Mouse (Mus musculus) heart, embryonic 15.5 days (tissue): ENCODE measurements around the gene Tyw1. TPM values are rescaled to one million over a fixed set of nuclear protein-coding genes. Genes with fewer than 3 reads are reported as not detected.
"Not testable (repeated sequence)": the region's sequence is repeated elsewhere in the genome, so short reads cannot be mapped to it uniquely, and the experiment has no call there.

Experiments
- ATAC-seq: fragments of 200-750 bp; cut with Nextera tagmentation; replicated peaks from 2 replicates; pipeline ENCODE4 v1.8.0; 2017; ENCODE audit warnings: low read depth, moderate TSS enrichment; ENCODE audit not compliant: insufficient number of reproducible peaks, insufficient read depth, low FRiP score
- H3K27ac ChIP-seq: fragments of 300-500 bp; sonication (generic); 2 replicates; pipeline ENCODE4 v1.5.1; 2015; ENCODE audit warnings: mild to moderate bottlenecking, inconsistent platforms
- H3K27me3 ChIP-seq: fragments of 300-500 bp; sonication (generic); 2 replicates; pipeline ENCODE4 v1.6.1; 2015; ENCODE audit warnings: inconsistent platforms
- H3K36me3 ChIP-seq: fragments of 300-500 bp; sonication (generic); 2 replicates; pipeline ENCODE4 v1.6.1; 2015; ENCODE audit warnings: mild to moderate bottlenecking, inconsistent platforms
- H3K4me1 ChIP-seq: fragments of 300-500 bp; sonication (generic); replicated peaks from 2 replicates; pipeline ENCODE4 v1.6.1; 2015; ENCODE audit warnings: inconsistent platforms
- H3K4me2 ChIP-seq: fragments of 300-500 bp; sonication (generic); 2 replicates; pipeline ENCODE4 v1.6.1; 2015; ENCODE audit warnings: inconsistent platforms, mild to moderate bottlenecking, moderate library complexity
- H3K4me3 ChIP-seq: fragments of 300-500 bp; sonication (generic); 2 replicates; pipeline ENCODE4 v1.5.1; 2015; ENCODE audit warnings: mild to moderate bottlenecking, inconsistent platforms
- H3K9ac ChIP-seq: fragments of 300-500 bp; sonication (generic); 2 replicates; pipeline ENCODE4 v1.6.1; 2015; ENCODE audit warnings: mild to moderate bottlenecking, inconsistent platforms
- H3K9me3 ChIP-seq: fragments of 300-500 bp; sonication (generic); replicated peaks from 2 replicates; pipeline ENCODE4 v1.6.1; 2016; ENCODE audit warnings: inconsistent platforms
- WGBS: fragments of 180-500 bp; shearing (Covaris S2); methylation state at CpG from one replicate; pipeline ENCODE4 v1.1.7; 2015; ENCODE audit warnings: mixed read lengths; 5-methylcytosine and 5-hydroxymethylcytosine counted together
- polyA plus RNA-seq: library from polyadenylated mRNA; unstranded; fragments of >200 nt; fragmentation: Nextera tagmentation; extraction: Ambion mirVana; gene quantifications from 2 replicates; pipeline ENCODE4 v1.2.1, GENCODE M21; 2015

The Tyw1 gene
- polyA plus RNA-seq, 1 experiment from 2014 or later, result 13.7 TPM

DNA sequence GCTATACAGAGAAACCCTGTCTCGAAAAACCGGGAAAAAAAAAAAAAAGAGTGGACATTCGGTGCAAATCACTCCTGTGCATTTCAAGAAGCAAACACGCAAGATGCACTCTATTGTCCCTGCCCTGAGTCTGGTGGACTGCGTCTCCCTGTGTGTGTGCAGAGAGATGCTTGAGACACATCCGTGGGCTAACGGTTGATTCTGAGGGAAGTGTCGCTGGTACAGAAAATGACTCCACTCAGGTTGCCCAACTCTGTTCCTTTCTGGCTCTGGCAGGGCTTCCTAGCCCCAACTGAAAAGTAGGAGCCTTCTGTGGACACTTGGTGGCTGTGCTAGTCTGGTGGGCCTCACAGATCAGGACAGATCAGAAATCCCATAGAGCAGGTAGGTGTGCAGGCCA is 19.1 kb upstream of the Tyw1 start:
- 92% methylated on average over 8 of the region's 8 CpGs for WGBS
- no peak overlapping the region for H3K4me3 ChIP-seq
- no peak for ATAC-seq
- no peak overlapping the region for H3K4me2 ChIP-seq
- no peaks in the 10 kb centered on the region for H3K27me3 ChIP-seq
- peaks cover 89% of the 10 kb centered on the region for H3K36me3 ChIP-seq
- H3K4me1 ChIP-seq, result no peaks in the 10 kb centered on the region
- no peak overlapping the region for H3K9ac ChIP-seq
- H3K9me3 ChIP-seq, result no peaks in the 10 kb centered on the region
- H3K27ac ChIP-seq, result no peak overlapping the region

DNA sequence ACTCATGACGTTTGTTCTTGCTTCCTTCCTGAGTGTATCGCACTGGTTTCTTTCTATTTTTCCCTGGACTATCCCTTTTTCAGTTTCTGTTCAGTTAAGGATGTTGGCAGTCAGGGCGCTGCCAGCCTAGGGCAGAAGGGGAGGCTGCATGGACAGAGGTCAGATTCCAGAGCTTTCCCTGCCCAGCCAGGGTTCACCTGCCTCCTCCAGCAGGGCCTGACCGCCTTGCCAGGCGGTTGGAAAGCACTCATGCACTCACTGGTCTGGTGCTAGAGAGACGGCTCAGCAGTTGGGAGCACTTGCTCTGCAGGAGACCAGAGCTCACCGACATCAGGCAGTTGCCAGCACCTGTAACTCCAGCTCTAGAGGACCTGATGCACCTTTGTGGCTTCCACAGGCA is 16.2 kb upstream of the Tyw1 start:
- H3K4me3 ChIP-seq, result no peak overlapping the region
- no peak overlapping the region for H3K4me2 ChIP-seq
- WGBS, result 90% methylated on average over 7 of the region's 7 CpGs
- no peaks in the 10 kb centered on the region for H3K27me3 ChIP-seq
- H3K4me1 ChIP-seq, result no peaks in the 10 kb centered on the region
- ATAC-seq, result no peak
- H3K9ac ChIP-seq, result no peak overlapping the region
- H3K9me3 ChIP-seq, result no peaks in the 10 kb centered on the region
- H3K27ac ChIP-seq, result no peak overlapping the region
- peaks cover 85% of the 10 kb centered on the region for H3K36me3 ChIP-seq

DNA sequence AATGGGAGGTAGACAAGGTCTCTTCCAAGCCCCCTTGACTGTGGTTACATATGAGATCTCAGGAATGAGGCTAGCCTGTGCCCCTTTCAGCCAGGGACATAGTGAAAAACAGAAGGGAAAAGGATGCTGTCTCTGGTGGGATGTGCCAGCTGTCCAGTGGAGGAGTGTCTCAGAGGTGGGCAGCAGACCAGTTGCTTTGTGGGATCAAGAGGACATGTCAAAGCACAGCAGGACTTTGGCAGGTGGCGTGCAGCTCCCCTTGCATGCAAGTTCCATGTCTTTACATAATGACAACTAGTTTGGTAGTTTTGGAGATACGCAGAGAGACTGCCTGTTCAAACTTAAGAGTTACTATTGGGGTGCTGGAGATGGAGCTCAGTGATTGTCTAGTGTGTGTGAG is 15.6 kb upstream of the Tyw1 start:
- no peak for ATAC-seq
- H3K27me3 ChIP-seq, result no peaks in the 10 kb centered on the region
- H3K36me3 ChIP-seq, result peaks cover 85% of the 10 kb centered on the region
- no peaks in the 10 kb centered on the region for H3K4me1 ChIP-seq
- no peak overlapping the region for H3K4me2 ChIP-seq
- 100% methylated on average over 2 of the region's 2 CpGs for WGBS
- H3K4me3 ChIP-seq, result no peak overlapping the region
- H3K9me3 ChIP-seq, result no peaks in the 10 kb centered on the region
- H3K27ac ChIP-seq, result no peak overlapping the region
- no peak overlapping the region for H3K9ac ChIP-seq

DNA sequence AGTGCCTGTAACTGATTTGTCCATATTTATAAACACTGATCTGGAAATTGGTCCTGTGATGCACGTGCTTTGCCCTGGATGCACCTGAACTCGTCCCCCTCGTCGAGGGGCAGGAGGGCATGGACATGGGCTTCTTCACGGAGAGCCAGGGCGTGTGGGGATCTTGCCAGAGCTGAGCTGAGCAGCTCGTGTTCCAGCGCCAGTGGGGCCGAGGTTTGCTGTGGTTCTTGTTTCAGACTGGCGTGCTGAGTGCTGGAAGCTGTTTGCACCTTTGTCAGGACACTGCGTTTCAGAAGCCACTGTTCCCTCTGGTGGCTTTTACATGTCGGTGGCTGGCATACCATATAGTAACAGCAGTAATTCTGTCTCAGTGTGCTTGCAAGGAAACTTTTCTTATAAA is 14.0 kb upstream of the Tyw1 start:
- WGBS, result 83% methylated on average over 12 of the region's 12 CpGs
- no peaks in the 10 kb centered on the region for H3K27me3 ChIP-seq
- no peak overlapping the region for H3K4me2 ChIP-seq
- H3K4me3 ChIP-seq, result no peak overlapping the region
- peaks cover 87% of the 10 kb centered on the region for H3K36me3 ChIP-seq
- H3K9me3 ChIP-seq, result no peaks in the 10 kb centered on the region
- no peak overlapping the region for H3K27ac ChIP-seq
- H3K4me1 ChIP-seq, result no peaks in the 10 kb centered on the region
- H3K9ac ChIP-seq, result no peak overlapping the region
- no peak for ATAC-seq

DNA sequence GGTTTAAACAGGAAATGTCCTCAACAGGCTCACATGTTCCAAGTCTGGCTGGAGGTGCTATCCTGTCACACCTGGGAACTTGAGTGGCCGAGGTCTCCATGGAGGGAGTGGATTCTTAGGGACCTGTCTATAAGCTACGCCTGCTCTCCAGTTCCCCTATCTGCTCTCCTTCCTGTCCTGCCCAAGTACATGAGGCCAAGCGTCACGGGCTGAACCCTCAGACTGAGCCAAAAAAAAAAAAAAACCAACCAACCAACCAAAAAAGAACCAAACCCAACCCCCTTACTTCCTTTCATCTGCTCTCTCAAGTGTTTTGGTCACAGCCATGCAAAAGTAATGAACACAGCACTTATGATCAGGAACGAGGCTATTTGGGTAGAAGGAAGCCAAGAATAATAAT is 7.6 kb upstream of the Tyw1 start:
- 63% methylated on average over 5 of the region's 5 CpGs for WGBS

DNA sequence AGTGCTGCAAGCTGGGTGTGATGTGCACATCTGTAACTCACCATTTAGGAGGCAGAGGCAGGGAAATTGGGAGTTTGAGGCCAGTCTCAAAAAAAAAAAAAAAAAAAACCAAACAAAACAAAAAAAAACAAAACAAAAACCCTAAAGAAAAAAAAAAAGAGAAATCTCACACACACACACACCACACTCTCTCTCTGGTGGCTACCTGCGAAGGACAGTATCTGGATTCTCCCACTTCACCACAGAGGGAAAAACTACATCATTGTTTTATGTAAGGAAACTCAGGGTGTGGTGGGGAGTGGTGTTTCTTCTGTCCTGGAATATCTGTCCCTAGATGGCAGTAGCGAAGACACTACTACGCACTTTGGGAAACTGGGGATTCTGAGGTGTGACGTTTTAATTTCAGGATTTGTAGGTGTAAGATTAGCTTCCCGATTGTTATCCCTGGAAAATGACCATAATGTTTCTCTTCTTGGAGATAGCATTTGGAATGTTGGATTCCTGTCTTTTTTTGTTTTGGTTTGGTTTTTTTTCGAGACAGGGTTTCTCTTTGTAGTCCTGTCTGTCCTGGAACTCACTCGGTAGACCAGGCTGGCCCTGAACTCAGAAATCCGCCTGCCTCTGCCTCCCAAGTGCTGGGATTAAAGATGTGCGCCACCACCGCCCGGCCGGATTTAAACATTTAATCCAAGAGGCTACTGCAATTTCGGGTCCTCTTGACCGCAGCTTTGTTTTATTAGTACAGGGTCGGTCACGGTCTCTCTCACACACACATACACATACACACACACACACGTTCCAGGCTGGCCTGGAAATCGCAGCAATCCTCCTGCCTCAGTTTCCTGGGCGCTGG is 1.0 kb upstream of the Tyw1 start:
- peak overlapping the region; percentile 94 for H3K27ac ChIP-seq
- peak overlapping the region; percentile 87 for H3K4me3 ChIP-seq
- H3K9ac ChIP-seq, result peak overlapping the region; percentile 80
- H3K9me3 ChIP-seq, result no peaks in the 10 kb centered on the region
- H3K27me3 ChIP-seq, result no peaks in the 10 kb centered on the region
- no peak for ATAC-seq
- peaks cover 10% of the 10 kb centered on the region for H3K4me1 ChIP-seq
- WGBS, result 8% methylated on average over 19 of the region's 19 CpGs
- peaks cover 42% of the 10 kb centered on the region for H3K36me3 ChIP-seq
- peak overlapping the region; percentile 71 for H3K4me2 ChIP-seq

More for the DNA sequence above, 7.6 kb upstream of the Tyw1 start:
- H3K4me3 ChIP-seq, result no peak overlapping the region
- no peak overlapping the region for H3K9ac ChIP-seq
- H3K27ac ChIP-seq, result no peak overlapping the region
- H3K9me3 ChIP-seq, result no peaks in the 10 kb centered on the region
- peaks cover 92% of the 10 kb centered on the region for H3K36me3 ChIP-seq
- no peak overlapping the region for H3K4me2 ChIP-seq
- no peaks in the 10 kb centered on the region for H3K27me3 ChIP-seq
- no peak for ATAC-seq
- no peaks in the 10 kb centered on the region for H3K4me1 ChIP-seq

DNA sequence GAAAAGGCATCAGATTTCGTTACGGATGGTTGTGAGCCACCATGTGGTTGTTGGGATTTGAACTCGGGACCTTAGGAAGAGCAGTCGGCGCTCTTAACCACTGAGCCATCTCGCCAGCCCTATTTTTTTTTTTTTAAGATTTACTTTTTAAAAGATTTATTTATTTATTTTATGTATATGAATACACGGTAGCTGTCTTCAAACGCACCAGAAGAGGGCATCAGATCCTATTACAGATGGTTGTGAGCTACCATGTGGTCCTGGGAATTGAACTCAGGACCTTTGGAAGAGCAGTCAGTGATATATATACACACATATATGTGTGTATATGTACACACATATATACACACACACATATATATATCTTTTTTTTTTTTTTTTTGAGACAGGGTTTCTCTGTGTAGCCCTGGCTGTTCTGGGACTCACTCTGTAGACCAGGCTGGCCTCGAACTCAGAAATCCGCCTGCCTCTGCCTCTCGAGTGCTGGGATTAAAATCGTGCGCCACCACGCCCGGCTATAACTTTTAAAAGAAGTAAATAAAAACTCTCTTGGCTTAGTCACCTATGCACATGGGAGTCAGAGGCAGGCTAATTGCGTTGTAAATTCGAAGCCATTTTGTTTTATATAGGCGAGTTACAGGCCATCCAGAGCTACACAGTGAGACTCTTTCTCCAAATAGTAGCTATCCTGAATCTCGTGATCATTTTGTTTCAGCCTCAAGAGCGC is 543 bp downstream of the Tyw1 start:
- peak overlapping the region; percentile 71 for H3K4me2 ChIP-seq
- not testable (repeated sequence) for ATAC-seq, H3K27me3 ChIP-seq, H3K9me3 ChIP-seq
- H3K4me1 ChIP-seq, result peaks cover 10% of the 10 kb centered on the region
- H3K9ac ChIP-seq, result 0 out of 2 replicates have a peak overlapping the region, but pooled peaks have one; percentile 6
- H3K36me3 ChIP-seq, result peaks cover 26% of the 10 kb centered on the region
- H3K27ac ChIP-seq, result peak overlapping the region; percentile 48
- WGBS, result 23% methylated on average over 20 of the region's 20 CpGs
- H3K4me3 ChIP-seq, result peak overlapping the region; percentile 87

DNA sequence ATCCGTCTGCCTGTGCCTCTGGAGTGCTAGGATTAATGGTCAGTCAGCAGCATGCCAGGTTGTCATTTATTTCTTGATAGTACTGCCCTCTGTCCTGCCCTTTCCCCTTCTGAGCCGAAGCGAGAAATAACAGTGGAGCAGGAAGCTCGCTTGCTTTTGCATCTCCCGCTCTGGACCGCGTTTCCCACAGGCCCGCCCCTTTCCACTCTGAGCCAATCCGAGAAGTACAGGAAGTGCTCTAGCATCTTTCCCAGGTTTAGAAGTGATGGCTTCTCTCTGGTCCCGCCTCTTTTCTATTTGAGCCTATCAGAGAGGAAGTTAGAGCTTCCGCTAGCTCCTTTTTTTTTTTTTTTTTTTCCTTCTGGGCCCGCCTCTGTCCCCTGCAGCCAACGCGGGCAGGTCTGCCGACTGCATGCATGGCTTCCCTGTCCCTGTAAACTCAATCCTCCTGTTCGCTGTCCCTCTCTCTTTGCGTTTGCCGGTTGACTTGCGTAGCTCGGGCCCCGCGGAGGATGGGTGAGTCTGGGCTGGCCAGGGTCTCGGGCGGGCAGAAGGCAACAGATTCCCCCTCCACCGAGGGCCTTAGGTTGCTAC is 1.4 kb downstream of the Tyw1 start:
- Histone ChIP-seq H3K27me3 (no peaks in the 10 kb centered on the region), H3K36me3 (peaks cover 20% of the 10 kb centered on the region)
- WGBS, result under 1% methylated on average over 24 of the region's 25 CpGs

DNA sequence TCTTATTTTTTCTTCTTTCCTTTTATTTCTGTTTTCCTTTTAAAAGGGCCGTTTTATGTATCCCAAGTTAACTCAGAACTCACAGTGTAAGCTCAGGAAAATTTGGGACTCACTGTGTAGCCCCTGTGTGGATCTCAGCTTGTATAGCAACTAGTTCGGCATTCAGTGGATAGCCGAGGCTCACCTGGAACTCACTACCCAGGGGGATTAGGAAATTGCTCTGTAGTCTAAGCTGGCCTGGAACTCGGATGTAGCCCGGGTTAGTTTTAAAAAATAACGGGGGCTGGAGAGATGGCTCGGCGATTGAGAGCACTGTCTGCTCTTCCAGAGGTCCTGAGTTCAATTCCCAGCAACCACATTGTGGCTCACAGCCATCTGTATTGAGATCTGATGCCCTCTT is 1.9 kb downstream of the Tyw1 start:
- no peak for ATAC-seq
- Histone ChIP-seq H3K4me1 (peaks cover 10% of the 10 kb centered on the region), H3K9ac (peak overlapping the region; percentile 82), H3K4me3 (peak overlapping the region; percentile 87), H3K36me3 (peaks cover 15% of the 10 kb centered on the region), H3K9me3 (no peaks in the 10 kb centered on the region), H3K4me2 (peak overlapping the region; percentile 71), H3K27ac (peak overlapping the region; percentile 86), H3K27me3 (no peaks in the 10 kb centered on the region)
- 7% methylated on average over 8 of the region's 8 CpGs for WGBS

More for the DNA sequence above, 1.4 kb downstream of the Tyw1 start:
- Histone ChIP-seq H3K4me3 (peak overlapping the region; percentile 87), H3K4me2 (peak overlapping the region; percentile 71), H3K4me1 (peaks cover 10% of the 10 kb centered on the region), H3K9me3 (no peaks in the 10 kb centered on the region), H3K27ac (peak overlapping the region; percentile 86), H3K9ac (peak overlapping the region; percentile 82)
- peak; percentile 94 for ATAC-seq

DNA sequence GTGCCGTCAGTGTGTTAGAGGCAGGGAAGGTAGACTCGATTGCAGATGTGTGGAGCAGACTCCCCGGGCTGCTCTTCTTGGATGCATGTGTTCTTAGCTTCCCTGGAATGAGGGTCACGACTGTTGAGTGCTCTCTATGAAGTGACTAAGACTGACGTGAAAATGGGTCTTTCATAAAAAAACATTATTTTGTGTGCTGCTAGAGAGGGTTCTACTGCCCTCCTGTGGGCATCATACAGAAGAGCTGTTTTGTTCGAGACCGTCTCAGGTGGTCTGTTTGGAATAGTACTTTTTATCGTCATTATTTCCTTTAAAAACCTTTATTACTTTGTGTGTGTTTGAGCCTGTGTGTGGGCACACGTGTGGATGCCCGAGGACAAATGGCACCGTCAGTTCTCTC is 8.0 kb downstream of the Tyw1 start:
- Histone ChIP-seq H3K9ac (no peak overlapping the region), H3K36me3 (peaks cover 24% of the 10 kb centered on the region), H3K9me3 (no peaks in the 10 kb centered on the region), H3K27me3 (no peaks in the 10 kb centered on the region), H3K4me2 (no peak overlapping the region), H3K4me3 (no peak overlapping the region), H3K4me1 (no peaks in the 10 kb centered on the region), H3K27ac (no peak overlapping the region)
- no peak for ATAC-seq
- WGBS, result 77% methylated on average over 11 of the region's 11 CpGs

DNA sequence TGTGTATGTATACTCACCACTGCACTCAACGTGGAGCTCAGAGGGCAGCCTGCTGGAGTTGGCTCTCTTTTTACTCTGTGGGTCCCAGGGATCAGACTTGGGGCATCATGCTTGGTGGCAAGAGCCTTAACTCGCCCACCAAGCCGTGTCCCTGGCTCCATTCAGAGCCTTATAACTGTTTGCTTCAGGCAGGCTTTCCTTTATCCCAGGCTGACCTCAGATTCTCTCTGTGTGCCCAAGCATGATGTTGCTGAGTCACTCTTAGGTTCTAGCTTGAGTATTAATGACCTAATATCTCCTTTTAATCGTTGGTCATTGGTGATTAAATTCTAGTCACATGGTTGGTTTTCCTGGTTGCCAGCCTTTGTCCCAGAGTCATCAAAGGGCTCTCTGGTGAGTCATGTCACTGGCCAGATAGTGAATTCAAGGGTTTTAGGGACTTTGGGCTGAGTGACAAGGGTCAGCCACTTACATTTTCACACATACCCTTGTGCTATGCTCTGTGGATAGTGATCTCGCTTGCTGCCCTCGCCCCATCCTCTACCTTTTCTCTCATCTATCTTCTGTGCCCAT is 9.1 kb downstream of the Tyw1 start:
- Histone ChIP-seq H3K9ac (no peak overlapping the region), H3K36me3 (peaks cover 24% of the 10 kb centered on the region), H3K9me3 (no peaks in the 10 kb centered on the region), H3K4me1 (no peaks in the 10 kb centered on the region), H3K4me3 (no peak overlapping the region), H3K4me2 (no peak overlapping the region), H3K27me3 (no peaks in the 10 kb centered on the region), H3K27ac (no peak overlapping the region)
- no peak for ATAC-seq
- 91% methylated on average over 6 of the region's 6 CpGs for WGBS
